Mouse (Mus musculus) urinary bladder, postnatal 4 days (tissue): Measurements from ENCODE around the gene Emc9.

ENCODE experiments used
- DNase-seq, 2 experiments: peaks; one replicate each; pipeline ENCODE4 v3.0.0; 2021 to 2022; ENCODE audit warnings: low spot score in 2 of 2

The Emc9 gene

GRCm38 (mm10) chr14:55590748-55591330 lies 5.7 kb upstream of the Emc9 start, which contains the start of gene Psme2:
TSS of gene Psme2 (minus strand) at chr14:55591113.
- DNase-seq, result peak; percentile 93 to 94

GRCm38 (mm10) chr14:55589771-55590448 lies 4.8 kb upstream of the Emc9 start:
- DNase-seq, result no peak

- no peak for DNase-seq
Observed at GRCm38 (mm10) chr14:55589271-55589670, 4.2 kb upstream of the Emc9 start.

GRCm38 (mm10) chr14:55586149-55586548 lies 1.0 kb upstream of the Emc9 start:
- no peak for DNase-seq

DNA sequence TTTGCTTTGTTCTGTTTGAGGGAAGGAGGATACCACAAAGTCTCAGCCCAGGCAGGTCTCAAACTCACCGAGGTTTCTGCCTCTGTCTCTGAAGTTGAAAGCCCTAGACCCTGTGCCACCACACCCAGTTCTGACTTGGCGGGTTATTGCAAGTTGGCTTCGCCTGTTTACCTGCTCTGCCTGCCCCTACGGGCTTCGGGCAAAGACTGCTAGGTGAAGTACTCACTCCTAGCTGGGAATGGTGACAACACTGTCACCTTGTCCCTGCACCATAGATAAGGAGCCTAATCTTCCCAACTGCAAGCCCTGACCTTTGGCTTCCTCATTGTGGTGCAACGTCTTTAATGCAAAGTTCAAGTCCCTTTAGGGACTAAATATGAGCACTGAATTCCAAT lies 461 bp upstream of the Emc9 start:
- DNase-seq, result no peak

DNA sequence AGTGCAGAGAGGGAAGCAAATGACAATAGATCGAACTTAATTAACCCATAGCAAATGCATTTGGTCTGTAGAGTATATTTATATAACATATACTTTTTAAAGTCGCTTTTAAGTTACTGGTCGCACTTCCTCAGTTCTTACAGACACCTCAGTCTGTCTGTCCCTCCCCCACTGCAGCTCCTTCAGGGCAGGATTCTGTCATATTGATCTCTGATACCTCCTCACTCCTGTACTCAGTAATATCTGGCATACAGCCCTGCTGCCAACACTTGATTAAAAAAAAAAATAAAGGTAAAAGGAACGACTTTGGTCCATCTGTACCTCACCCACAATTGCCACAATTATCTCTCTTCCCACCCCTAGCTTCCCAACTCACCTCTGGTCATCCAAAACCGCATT lies 800 bp downstream of the Emc9 start:
- no peak for DNase-seq

GRCm38 (mm10) chr14:55581981-55582681 lies 3.0 kb downstream of the Emc9 start:
- no peak for DNase-seq

DNA sequence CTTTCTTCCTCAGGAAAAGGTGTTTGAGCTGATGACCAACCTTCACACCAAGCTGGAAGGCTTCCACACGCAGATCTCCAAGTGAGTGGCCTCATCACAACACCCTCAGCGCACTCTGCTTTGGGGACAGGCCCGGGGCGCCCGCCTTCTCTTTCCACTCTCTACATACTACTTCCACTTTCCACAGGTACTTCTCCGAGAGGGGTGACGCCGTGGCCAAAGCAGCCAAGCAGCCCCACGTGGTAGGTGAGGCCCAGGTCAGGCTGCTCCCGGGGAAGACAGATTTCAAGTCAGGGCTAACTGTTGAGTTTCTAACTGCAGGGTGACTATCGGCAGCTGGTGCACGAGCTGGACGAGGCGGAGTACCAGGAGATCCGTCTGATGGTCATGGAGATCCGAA lies 4.4 kb downstream of the Emc9 start:
- DNase-seq, result no peak

DNA sequence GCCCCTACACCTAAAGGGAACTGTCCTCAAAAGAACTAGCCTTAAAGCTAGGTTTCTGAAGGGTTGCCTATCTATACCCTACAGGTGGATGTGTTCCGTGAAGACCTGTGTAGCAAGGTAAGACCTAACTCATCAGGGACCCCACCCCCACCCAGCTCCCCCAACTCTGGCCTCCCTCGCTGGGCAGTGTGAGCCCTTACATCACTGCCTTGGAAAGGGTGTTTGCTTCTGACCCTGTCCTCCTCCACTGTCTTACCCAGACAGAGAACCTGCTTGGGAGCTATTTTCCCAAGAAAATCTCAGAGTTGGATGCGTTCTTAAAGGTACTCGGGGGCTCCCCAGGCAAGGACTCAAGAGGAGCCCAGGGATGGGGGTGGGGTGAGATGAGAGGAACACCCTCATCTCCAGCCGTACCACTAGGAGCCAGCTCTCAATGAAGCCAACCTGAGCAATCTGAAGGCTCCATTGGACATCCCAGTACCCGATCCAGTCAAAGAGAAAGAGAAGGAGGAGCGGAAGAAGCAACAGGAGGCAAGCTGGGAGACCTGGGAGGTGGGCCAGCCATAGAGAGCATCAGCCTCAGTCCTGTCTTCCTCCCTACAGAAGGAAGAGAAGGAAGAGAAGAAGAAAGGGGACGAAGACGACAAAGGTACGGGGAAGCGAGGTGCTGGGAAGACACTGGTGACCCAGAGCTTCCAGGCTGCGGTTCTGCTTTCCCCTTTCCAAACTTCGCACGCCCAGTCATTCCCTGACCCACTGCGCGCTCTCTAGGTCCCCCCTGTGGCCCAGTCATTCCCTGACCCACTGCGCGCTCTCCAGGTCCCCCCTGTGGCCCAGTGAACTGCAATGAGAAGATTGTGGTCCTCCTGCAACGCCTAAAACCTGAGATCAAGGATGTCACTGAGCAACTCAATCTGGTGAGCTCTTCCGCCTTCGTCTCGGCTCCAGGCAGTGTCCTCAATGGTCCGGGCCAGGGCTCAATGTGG lies 5.3 kb downstream of the Emc9 start:
- DNase-seq, result no peak

GRCm38 (mm10) chr14:55578668-55579269 lies 6.3 kb downstream of the Emc9 start:
- peak in 1 of 2 experiments; percentile 43 for DNase-seq

DNA sequence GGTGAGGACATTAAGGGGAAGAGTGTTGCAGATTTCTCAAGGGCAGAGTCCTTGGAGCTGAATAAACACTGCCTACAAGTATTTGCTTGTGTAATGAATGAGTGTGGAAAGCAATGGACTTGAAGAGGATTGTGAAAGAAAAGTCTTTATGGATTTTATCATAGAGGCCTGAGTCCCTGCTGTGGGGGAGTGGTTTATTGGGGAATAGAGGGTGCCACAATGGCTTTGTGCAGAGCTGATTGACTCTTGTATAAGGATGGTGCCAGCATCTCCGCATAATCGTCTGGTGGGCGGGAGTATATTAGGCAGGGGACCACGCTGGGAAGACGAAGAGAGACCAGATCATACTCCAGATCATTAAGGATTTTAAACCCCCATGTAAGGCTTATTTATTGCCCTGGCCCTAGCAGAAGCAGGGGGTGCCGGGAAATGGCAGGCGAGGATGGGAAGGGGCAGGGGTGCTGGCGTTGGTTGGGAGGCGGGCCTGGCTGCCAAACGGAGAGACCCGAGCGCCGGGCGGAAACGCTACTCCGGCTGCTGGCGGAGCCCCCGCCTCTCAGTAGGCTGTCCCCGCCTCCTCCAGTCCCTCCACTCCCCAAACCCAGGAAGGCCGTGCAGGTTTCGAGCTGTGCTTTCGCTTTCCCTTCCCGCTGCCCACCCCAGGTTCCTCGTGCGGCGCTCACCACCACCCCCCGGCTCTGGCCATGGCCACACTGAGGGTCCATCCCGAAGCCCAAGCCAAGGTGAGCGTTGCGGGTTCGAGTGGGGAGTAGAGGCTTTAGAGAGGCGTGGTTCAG lies 7.0 kb downstream of the Emc9 start, which contains the start of gene Psme1:
Psme1 (plus strand) TSS at position 253 of the 797 bp plus-strand sequence.
- DNase-seq, result peak; percentile 82

GRCm38 (mm10) chr14:55576376-55576775 lies 8.7 kb downstream of the Emc9 start:
- DNase-seq, result no peak

- DNase-seq, result no peak
Observed at GRCm38 (mm10) chr14:55575711-55576110, 9.4 kb downstream of the Emc9 start.

DNA sequence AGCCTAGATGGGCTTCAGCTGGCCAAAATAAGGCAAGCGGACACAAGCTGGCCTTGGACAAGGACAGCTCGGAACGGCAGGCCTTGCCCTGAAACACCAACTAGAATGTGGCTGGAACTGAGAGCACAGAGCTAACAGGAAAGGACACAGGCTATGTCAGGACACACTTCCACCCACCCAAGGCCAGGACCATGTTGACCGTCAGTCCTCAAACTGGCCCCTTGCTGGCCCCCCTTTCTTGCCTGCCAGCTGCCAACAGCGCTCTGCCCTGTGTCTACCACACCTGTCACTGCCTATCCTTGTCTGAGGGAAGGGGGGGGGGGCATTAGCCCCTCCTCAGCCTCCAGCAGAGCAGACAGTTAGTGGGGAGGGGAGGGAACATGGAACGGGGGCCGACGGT lies 9.8 kb downstream of the Emc9 start, which contains the start of gene Fitm1:
Fitm1 (plus strand) TSS at position 316 of the 400 bp plus-strand sequence.
- DNase-seq, result no peak

GRCm38 (mm10) chr14:55571760-55572159 lies 13.3 kb downstream of the Emc9 start:
- DNase-seq, result no peak

DNA sequence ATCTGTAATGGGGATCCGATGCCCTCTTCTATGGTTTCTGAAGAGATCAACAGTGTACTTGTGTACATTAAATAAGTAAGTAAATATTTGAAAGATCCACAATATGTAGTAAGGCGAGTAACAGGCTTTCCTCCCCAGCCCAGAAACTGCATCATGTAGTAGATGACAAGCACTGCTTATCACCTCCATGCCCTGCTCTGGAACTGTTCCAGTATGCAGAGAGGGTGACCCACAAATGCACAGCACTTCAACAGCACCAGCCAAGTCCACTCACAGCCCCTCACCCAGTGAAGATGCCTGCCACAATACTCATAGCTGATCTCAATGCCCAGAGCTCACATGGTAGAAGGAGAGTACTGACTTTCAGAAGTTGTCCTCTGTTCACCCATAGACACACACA lies 14.5 kb downstream of the Emc9 start:
- DNase-seq, result no peak

DNA sequence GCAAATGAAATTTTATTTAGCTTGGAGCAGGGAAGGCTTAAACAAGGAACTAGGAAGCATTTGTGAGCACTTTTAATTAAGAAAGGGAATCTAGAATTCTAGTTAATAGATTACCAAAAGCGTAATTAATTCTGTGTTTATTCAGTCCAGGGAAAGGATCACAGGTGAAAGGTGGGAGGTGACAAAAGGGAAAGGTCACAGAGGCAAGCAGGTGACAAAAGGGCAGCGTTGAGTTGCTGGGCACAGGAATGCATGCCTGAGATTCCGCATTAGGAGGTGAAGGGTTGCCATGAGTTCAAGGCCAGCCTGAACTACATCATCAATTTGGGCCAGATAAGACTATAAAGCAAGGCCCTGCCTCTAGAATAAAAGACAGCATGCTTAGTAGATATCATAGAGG lies 17.6 kb downstream of the Emc9 start:
- DNase-seq, result no peak

GRCm38 (mm10) chr14:55565748-55566147 lies 19.4 kb downstream of the Emc9 start:
- no peak for DNase-seq

DNA sequence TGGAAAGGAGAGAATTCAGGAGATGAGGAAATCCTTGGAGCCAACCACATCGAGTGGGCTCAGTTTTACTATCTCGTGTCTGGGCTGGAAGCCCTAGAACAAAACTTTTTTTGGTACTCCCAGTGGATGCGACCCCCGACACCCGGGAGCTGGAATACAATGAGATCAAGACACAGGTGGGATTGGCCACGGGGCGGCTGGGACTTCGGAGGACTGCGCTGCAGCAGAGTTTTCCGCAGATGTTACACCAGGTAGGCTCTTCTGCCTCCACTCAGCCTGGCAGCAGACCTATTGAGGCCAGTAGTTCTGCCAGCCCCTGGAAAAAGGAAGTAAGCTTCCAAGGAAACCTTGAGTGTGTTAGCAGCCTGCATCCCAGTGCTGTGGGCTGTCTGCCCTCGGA lies 21.9 kb downstream of the Emc9 start:
- no peak for DNase-seq

GRCm38 (mm10) chr14:55561860-55562259 lies 23.2 kb downstream of the Emc9 start:
- no peak for DNase-seq
